Mouse (Mus musculus) liver, embryonic 16.5 days (tissue): ENCODE measurements around the gene Grk3. TPM values are rescaled to one million over a fixed set of nuclear protein-coding genes. Genes with fewer than 3 reads are reported as not detected.

Source experiments
- ATAC-seq: fragments of 200-750 bp; cut with Nextera tagmentation; 2 replicates; pipeline ENCODE4 v1.8.0; 2017; ENCODE audit warnings: low read depth, mild to moderate bottlenecking, moderate number of reproducible peaks, moderate library complexity
- H3K27ac ChIP-seq: fragments of 300-500 bp; sonication (generic); 2 replicates; pipeline ENCODE4 v1.5.1; 2014; ENCODE audit warnings: mild to moderate bottlenecking, low read length
- H3K27me3 ChIP-seq: fragments of 300-500 bp; sonication (generic); 2 replicates; pipeline ENCODE4 v1.6.1; 2014; ENCODE audit warnings: low read depth, low read length, mixed read lengths; ENCODE audit not compliant: control insufficient read depth, insufficient read depth
- H3K36me3 ChIP-seq: fragments of 300-500 bp; sonication (generic); 2 replicates; pipeline ENCODE4 v1.6.1; 2014; ENCODE audit warnings: mild to moderate bottlenecking; ENCODE audit not compliant: control insufficient read depth, insufficient read depth
- H3K4me1 ChIP-seq: fragments of 300-500 bp; sonication (generic); 2 replicates; pipeline ENCODE4 v1.6.1; 2014; ENCODE audit warnings: low read depth, low read length, mixed read lengths; ENCODE audit not compliant: control insufficient read depth
- H3K4me2 ChIP-seq: fragments of 300-500 bp; sonication (generic); 2 replicates; pipeline ENCODE4 v1.6.1; 2014; ENCODE audit warnings: low read depth, low read length, mixed read lengths
- H3K4me3 ChIP-seq: fragments of 300-500 bp; sonication (generic); 2 replicates; pipeline ENCODE4 v1.5.1; 2014; ENCODE audit warnings: low read depth, mild to moderate bottlenecking, low read length
- H3K9ac ChIP-seq: fragments of 300-500 bp; sonication (generic); 2 replicates; pipeline ENCODE4 v1.6.1; 2014; ENCODE audit warnings: low read depth, low read length
- H3K9me3 ChIP-seq: fragments of 300-500 bp; sonication (generic); replicated peaks from 2 replicates; pipeline ENCODE4 v1.6.1; 2016; ENCODE audit warnings: low read length; ENCODE audit not compliant: control insufficient read depth
- WGBS: fragments of 180-500 bp; shearing (Covaris S2); extraction: QIAGEN DNeasy Blood & Tissue Kit; methylation state at CpG from one replicate; pipeline ENCODE4 v1.1.7; 2014; ENCODE audit not compliant: insufficient replicate concordance; 5-methylcytosine and 5-hydroxymethylcytosine counted together
- polyA plus RNA-seq: library from polyadenylated mRNA; unstranded; fragments of >200 nt; fragmentation: Nextera tagmentation; extraction: Ambion mirVana; gene quantifications from 2 replicates; pipeline ENCODE4 v1.2.1, GENCODE M21; 2015

Gene Grk3
- polyA plus RNA-seq, 1 experiment from 2014 or later = 3.4 TPM

GRCm38 (mm10) chr5:112936632-112937031 is 79.0 kb downstream of the Grk3 start:
- no peak for ATAC-seq
- Histone ChIP-seq H3K9ac (no peak overlapping the region), H3K27me3 (no peaks in the 10 kb centered on the region), H3K4me1 (no peaks in the 10 kb centered on the region), H3K4me2 (no peak overlapping the region), H3K4me3 (no peak overlapping the region), H3K27ac (no peak overlapping the region), H3K36me3 (peaks cover 2% of the 10 kb centered on the region; the same call in 1 of the 2 replicates), H3K9me3 (no peaks in the 10 kb centered on the region)
- 57% methylated on average over 10 of the region's 10 CpGs for WGBS

GRCm38 (mm10) chr5:112935436-112935835 is 80.2 kb downstream of the Grk3 start:
- H3K9ac ChIP-seq = no peak overlapping the region
- WGBS = 71% methylated on average over 8 of the region's 8 CpGs
- no peaks in the 10 kb centered on the region for H3K4me1 ChIP-seq
- H3K4me2 ChIP-seq = no peak overlapping the region
- no peak overlapping the region for H3K4me3 ChIP-seq
- H3K27ac ChIP-seq = no peak overlapping the region
- H3K9me3 ChIP-seq = no peaks in the 10 kb centered on the region
- no peaks in the 10 kb centered on the region; the same call in 1 of the 2 replicates for H3K36me3 ChIP-seq
- ATAC-seq = no peak
- no peaks in the 10 kb centered on the region for H3K27me3 ChIP-seq

GRCm38 (mm10) chr5:112932878-112933567 is 82.6 kb downstream of the Grk3 start:
- H3K9me3 ChIP-seq = no peaks in the 10 kb centered on the region
- no peak for ATAC-seq
- no peaks in the 10 kb centered on the region; the same call in 1 of the 2 replicates for H3K36me3 ChIP-seq
- H3K4me3 ChIP-seq = no peak overlapping the region
- H3K27ac ChIP-seq = no peak overlapping the region
- no peaks in the 10 kb centered on the region for H3K4me1 ChIP-seq
- no peak overlapping the region for H3K4me2 ChIP-seq
- H3K27me3 ChIP-seq = no peaks in the 10 kb centered on the region
- 59% methylated on average over 11 of the region's 11 CpGs for WGBS
- no peak overlapping the region for H3K9ac ChIP-seq

DNA sequence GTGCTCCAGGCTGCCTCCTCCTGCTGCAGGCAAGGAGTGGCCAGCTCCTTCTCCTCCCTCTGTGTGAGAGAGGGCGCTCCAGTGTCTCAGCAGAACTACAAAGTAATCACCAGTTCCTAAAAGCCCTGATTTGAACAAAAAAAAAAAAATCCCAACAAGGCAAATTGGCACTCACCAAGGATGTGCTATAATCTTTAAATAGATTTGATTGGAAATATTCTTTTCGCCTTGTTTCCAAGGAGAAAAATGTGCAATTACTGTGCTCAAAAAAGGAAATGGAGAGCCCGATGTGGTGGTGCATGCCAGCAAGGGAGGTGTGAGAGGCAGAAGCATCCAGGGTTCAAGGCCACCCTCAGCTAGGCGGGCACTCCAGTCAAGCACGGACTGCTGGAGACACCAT is 83.7 kb downstream of the Grk3 start:
- no peaks in the 10 kb centered on the region; the same call in 1 of the 2 replicates for H3K36me3 ChIP-seq
- no peak for ATAC-seq
- H3K4me2 ChIP-seq = no peak overlapping the region
- H3K27me3 ChIP-seq = no peaks in the 10 kb centered on the region
- H3K4me3 ChIP-seq = no peak overlapping the region
- H3K9ac ChIP-seq = no peak overlapping the region
- 64% methylated on average over 5 of the region's 5 CpGs for WGBS
- no peak overlapping the region for H3K27ac ChIP-seq
- no peaks in the 10 kb centered on the region for H3K4me1 ChIP-seq
- no peaks in the 10 kb centered on the region for H3K9me3 ChIP-seq

GRCm38 (mm10) chr5:112928201-112928881 is 87.2 kb downstream of the Grk3 start:
- Histone ChIP-seq H3K4me2 (no peak overlapping the region), H3K27ac (no peak overlapping the region), H3K9ac (no peak overlapping the region), H3K4me3 (no peak overlapping the region), H3K9me3 (no peaks in the 10 kb centered on the region), H3K27me3 (no peaks in the 10 kb centered on the region), H3K36me3 (no peaks in the 10 kb centered on the region), H3K4me1 (no peaks in the 10 kb centered on the region)
- no peak for ATAC-seq
- 50% methylated on average over 10 of the region's 10 CpGs for WGBS

- 83% methylated on average over 5 of the region's 5 CpGs for WGBS
- H3K4me1 ChIP-seq = no peaks in the 10 kb centered on the region
- H3K27ac ChIP-seq = no peak overlapping the region
- no peak overlapping the region for H3K4me3 ChIP-seq
- no peak overlapping the region for H3K9ac ChIP-seq
- H3K36me3 ChIP-seq = no peaks in the 10 kb centered on the region
- no peak overlapping the region for H3K4me2 ChIP-seq
- H3K9me3 ChIP-seq = no peaks in the 10 kb centered on the region
- no peaks in the 10 kb centered on the region for H3K27me3 ChIP-seq
- no peak for ATAC-seq
These were observed 90.2 kb downstream of the Grk3 start for GRCm38 (mm10) chr5:112925422-112925821.

DNA sequence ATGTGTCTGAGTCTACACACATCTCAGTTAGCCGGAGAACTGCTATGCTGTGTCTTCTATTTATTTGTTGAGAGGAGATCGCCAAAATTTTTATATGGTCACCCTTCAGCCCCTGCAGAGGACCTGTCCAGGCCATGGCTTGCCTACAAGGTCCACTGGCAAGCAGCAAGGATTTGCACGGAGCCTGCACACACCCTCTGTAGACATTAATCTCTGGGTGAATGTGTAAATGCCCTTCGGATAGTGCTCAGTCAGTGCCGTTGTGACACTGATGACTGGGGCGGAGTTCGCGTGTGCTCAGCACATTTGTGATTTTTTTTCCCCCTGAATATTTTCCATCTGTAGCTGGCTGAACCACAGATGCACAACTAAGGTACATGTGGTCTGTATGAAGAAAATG is 90.8 kb downstream of the Grk3 start:
- H3K27ac ChIP-seq = no peak overlapping the region
- no peaks in the 10 kb centered on the region for H3K4me1 ChIP-seq
- no peaks in the 10 kb centered on the region for H3K9me3 ChIP-seq
- no peak overlapping the region for H3K4me3 ChIP-seq
- no peak overlapping the region for H3K9ac ChIP-seq
- WGBS = 72% methylated on average over 8 of the region's 8 CpGs
- H3K4me2 ChIP-seq = no peak overlapping the region
- H3K27me3 ChIP-seq = no peaks in the 10 kb centered on the region
- no peaks in the 10 kb centered on the region for H3K36me3 ChIP-seq
- ATAC-seq = no peak

GRCm38 (mm10) chr5:112923841-112924240 is 91.8 kb downstream of the Grk3 start:
- Histone ChIP-seq H3K9ac (no peak overlapping the region), H3K9me3 (no peaks in the 10 kb centered on the region), H3K4me1 (no peaks in the 10 kb centered on the region), H3K27me3 (no peaks in the 10 kb centered on the region), H3K4me2 (no peak overlapping the region), H3K4me3 (no peak overlapping the region), H3K27ac (no peak overlapping the region), H3K36me3 (no peaks in the 10 kb centered on the region)
- no peak for ATAC-seq
- WGBS = 80% methylated on average over 14 of the region's 14 CpGs

DNA sequence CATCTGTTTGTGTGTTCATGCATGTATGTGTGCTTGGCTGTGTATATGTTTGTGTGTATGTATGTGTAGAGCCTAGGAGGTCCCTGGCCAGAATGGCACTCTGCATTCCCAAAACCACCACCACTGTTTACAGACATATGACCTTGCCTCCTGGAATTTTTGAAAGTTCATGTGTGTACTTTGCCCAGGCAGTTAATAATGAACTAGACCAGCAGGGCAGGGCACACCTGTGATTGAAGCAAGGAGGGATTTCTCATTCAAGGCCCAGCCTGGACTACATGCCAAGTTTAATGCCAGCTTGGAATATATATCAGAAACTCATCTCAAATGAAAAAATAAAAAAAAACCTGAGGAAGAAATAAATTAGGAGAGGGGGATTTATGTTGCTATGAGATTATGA is 93.7 kb downstream of the Grk3 start:
- H3K36me3 ChIP-seq = no peaks in the 10 kb centered on the region
- no peaks in the 10 kb centered on the region for H3K9me3 ChIP-seq
- no peak overlapping the region for H3K9ac ChIP-seq
- no peak overlapping the region for H3K4me2 ChIP-seq
- no peaks in the 10 kb centered on the region for H3K4me1 ChIP-seq
- no peak overlapping the region for H3K4me3 ChIP-seq
- ATAC-seq = peak; percentile 70
- H3K27me3 ChIP-seq = no peaks in the 10 kb centered on the region
- H3K27ac ChIP-seq = no peak overlapping the region
